Mouse (Mus musculus) C2C12 (cell line): Measurements from ENCODE around the gene Pdzd2. TPM values are rescaled to one million over a fixed set of nuclear protein-coding genes. Genes with fewer than 3 reads are reported as not detected.

Experiments
- H3K27me3 ChIP-seq: one replicate; pipeline ENCODE4 v1.6.1; 2011; ENCODE audit not compliant: control insufficient read depth, insufficient read depth, insufficient read length
- H3K36me3 ChIP-seq: one replicate; pipeline ENCODE4 v1.6.1; 2011; ENCODE audit not compliant: control insufficient read depth, insufficient read depth
- H3K4me3 ChIP-seq: one replicate; pipeline ENCODE4 v1.5.1; 2011; ENCODE audit warnings: mild to moderate bottlenecking, control low read depth; ENCODE audit not compliant: poor library complexity, insufficient read depth, severe bottlenecking
- H3K79me2 ChIP-seq: one replicate; pipeline ENCODE4 v1.6.1; 2011; ENCODE audit not compliant: control insufficient read depth, insufficient read depth
- H3K79me3 ChIP-seq: one replicate; pipeline ENCODE4 v1.6.1; 2011; ENCODE audit warnings: low read depth, control low read depth
- H3ac ChIP-seq: one replicate; pipeline ENCODE3; 2011; ENCODE audit warnings: low read depth; ENCODE audit not compliant: control insufficient read depth, insufficient read length
- CEBPB ChIP-seq: IDR thresholded peaks from one replicate; pipeline ENCODE4 v1.6.1; 2011; ENCODE audit warnings: low read depth, mild to moderate bottlenecking, control low read depth, moderate library complexity
- CTCF ChIP-seq: IDR thresholded peaks from one replicate; pipeline ENCODE4 v1.5.1; 2011; ENCODE audit not compliant: control insufficient read depth, insufficient read depth, insufficient read length
- FOSL1 ChIP-seq: IDR thresholded peaks from one replicate; pipeline ENCODE4 v1.8.0; 2011; ENCODE audit warnings: mild to moderate bottlenecking, low read length; ENCODE audit not compliant: poor library complexity, insufficient read depth, severe bottlenecking
- MAX ChIP-seq: IDR thresholded peaks from one replicate; pipeline ENCODE4 v1.6.1; 2011; ENCODE audit warnings: mild to moderate bottlenecking, control low read depth
- MYOD1 ChIP-seq: IDR thresholded peaks from one replicate; pipeline ENCODE4 v1.6.1; 2011; ENCODE audit warnings: low read depth; ENCODE audit not compliant: control insufficient read depth, insufficient read length
- MYOG ChIP-seq: IDR thresholded peaks from one replicate; pipeline ENCODE4 v1.6.1; 2011; ENCODE audit not compliant: control insufficient read depth, insufficient read length; ENCODE audit errors: extremely low read depth
- USF1 ChIP-seq: IDR thresholded peaks from one replicate; pipeline ENCODE4 v1.6.1; 2011; ENCODE audit warnings: low read depth, mild to moderate bottlenecking, control low read depth, moderate library complexity
- polyA plus RNA-seq: library from polyadenylated mRNA; unstranded; fragments of >200 nt; fragmentation: generic; extraction: Trizol; gene quantifications from one replicate; pipeline ENCODE4 v1.2.1, GENCODE M21; 2012; ENCODE audit warnings: missing spikeins

Pdzd2 gene
- polyA plus RNA-seq, 1 experiment: 0.01 TPM

DNA sequence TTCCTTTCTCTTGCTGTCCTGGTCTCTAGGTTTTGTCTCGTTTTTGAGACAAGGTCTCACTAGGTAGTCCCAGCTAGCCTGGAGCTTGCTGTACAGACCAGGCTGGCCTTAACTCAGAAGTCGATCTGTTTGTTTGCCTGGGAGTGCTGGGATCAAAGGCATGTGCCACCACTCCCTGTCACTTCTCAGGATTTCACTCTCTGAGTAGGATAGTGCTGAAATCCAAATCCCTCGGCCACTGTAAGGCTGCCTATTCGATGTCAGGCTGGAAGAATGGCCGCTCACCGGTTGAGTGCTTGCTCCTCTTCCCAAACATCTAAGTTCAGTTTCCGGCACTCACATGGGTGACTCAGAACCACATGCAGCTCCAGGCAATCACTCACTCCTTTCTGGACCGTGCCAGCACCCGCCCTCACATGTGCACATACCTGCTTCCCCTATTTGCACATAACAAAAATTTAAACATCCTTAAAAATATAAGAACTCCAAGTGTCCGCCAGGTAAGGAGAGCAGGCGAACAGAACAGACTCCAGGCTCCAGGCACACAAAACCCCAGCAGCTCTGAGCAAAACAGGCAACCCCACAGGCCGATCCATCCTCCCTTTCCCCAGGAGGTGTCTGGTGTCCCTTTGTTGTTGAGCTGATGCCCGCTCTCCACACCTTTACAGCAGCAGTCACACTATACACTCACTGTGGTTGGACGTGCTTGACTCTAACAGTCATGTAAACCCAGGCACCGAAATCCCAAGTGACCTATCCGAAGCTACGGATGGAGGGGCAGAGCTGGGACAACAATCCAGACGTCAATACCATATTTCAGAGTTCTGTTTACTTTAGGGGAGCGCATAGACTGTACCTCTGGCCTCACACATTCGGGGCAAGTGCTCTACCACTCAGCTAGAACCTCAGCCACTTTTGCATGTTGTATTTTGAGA is 124.5 kb downstream of the Pdzd2 start:
- Histone ChIP-seq H3K27me3 (peaks cover 6% of the 10 kb centered on the region), H3ac (no peak overlapping the region), H3K36me3 (no peaks in the 10 kb centered on the region), H3K4me3 (no peak overlapping the region), H3K79me2 (no peaks in the 10 kb centered on the region), H3K79me3 (no peaks in the 10 kb centered on the region)
- TF ChIP-seq MAX: no peak
- TF ChIP-seq MYOD1: no peak
- TF ChIP-seq CTCF: no peak
- no peak for TF ChIP-seq FOSL1
- TF ChIP-seq MYOG: no peak
- no peak for TF ChIP-seq USF1
- TF ChIP-seq CEBPB: no peak

DNA sequence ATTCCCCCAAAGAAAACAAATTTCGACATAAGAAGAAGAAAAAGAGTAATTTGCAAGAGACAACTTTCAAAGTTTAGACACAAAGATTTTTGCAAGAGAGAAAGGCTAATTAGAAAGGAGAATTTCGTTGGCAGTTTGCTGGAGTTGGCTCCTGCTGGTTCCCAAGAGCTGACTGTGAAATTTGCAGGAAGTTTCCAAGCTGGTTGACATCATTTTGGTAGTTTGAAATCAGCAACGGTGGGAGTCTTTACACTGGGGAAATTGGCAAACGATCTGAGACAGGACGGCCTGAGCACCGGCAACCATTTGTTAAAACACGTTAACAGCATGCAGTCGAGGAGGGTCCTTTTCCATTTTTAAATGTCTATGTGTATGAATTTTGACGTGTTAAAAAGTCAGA is 125.7 kb downstream of the Pdzd2 start:
- H3K4me3 ChIP-seq: no peak overlapping the region
- no peak for TF ChIP-seq CEBPB
- no peak overlapping the region for H3ac ChIP-seq

DNA sequence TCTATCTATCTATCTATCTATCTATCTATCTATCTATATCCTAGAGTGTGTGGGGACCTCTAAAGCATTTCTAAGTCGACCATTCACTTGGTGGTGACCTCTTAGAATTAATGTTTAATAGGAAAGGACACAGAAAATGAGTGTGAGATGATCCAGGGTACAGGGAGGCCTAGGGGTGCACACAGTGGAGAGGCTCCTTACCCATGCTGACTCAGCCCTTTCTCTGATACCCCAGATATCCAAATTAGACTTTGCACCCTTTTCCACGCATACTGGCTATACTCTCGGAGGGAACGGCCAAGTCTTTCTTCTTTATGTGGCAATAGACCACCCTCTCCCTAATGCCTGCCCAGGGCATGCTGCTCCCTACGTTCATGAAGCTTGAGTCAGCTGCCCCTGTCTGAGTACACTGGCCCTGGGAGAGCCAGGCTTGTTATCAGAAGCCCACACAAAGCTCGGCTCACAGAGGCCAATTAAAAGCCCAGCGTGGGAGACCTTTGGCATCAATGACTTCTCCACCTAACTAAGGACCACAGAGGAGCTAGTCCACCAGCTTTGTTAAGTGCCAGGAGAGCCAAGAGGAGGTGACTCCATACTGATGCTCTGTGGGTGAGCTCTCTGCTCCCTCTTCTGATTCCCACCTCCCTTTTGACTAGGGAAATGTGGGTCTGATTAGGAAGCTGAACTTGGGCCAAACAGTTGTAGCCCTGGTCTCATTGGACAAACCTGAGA is 126.6 kb downstream of the Pdzd2 start:
- H3K79me3 ChIP-seq: no peaks in the 10 kb centered on the region
- no peak for TF ChIP-seq USF1
- no peak for TF ChIP-seq CTCF
- TF ChIP-seq MYOG: no peak
- no peak for TF ChIP-seq FOSL1
- TF ChIP-seq MYOD1: no peak
- no peak for TF ChIP-seq CEBPB
- no peak for TF ChIP-seq MAX

More for the DNA sequence above, 125.7 kb downstream of the Pdzd2 start:
- Histone ChIP-seq H3K27me3 (no peaks in the 10 kb centered on the region), H3K79me3 (no peaks in the 10 kb centered on the region), H3K79me2 (no peaks in the 10 kb centered on the region), H3K36me3 (no peaks in the 10 kb centered on the region)

DNA sequence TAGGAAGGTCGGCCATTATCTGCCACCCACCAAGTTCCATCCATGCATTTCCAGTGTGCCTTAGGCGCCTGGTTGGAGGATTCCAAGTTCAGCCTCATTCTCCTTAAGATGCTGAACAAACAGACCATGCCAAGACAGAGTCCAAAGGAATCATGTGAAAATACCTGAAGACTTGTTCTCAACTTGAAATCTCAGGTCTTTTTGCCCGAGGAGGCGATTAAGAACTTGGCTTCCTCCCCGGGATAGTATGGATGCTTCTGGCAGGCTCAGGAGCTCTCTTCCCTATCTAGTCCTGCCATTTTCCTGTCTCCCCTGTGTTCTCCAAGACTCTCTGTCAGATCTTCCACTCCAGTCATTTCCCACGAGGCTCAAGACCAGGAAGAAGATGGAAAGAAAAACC is 131.6 kb downstream of the Pdzd2 start:
- Histone ChIP-seq H3K27me3 (no peaks in the 10 kb centered on the region), H3K4me3 (no peak overlapping the region), H3K79me2 (no peaks in the 10 kb centered on the region), H3ac (no peak overlapping the region), H3K79me3 (no peaks in the 10 kb centered on the region), H3K36me3 (no peaks in the 10 kb centered on the region)
- TF ChIP-seq CEBPB (no peak), MAX (no peak), MYOG (no peak), CTCF (no peak), USF1 (no peak), MYOD1 (no peak), FOSL1 (no peak)

More for the DNA sequence above, 126.6 kb downstream of the Pdzd2 start:
- no peaks in the 10 kb centered on the region for H3K27me3 ChIP-seq
- no peaks in the 10 kb centered on the region for H3K36me3 ChIP-seq
- no peaks in the 10 kb centered on the region for H3K79me2 ChIP-seq
- no peak overlapping the region for H3K4me3 ChIP-seq
- no peak overlapping the region for H3ac ChIP-seq

DNA sequence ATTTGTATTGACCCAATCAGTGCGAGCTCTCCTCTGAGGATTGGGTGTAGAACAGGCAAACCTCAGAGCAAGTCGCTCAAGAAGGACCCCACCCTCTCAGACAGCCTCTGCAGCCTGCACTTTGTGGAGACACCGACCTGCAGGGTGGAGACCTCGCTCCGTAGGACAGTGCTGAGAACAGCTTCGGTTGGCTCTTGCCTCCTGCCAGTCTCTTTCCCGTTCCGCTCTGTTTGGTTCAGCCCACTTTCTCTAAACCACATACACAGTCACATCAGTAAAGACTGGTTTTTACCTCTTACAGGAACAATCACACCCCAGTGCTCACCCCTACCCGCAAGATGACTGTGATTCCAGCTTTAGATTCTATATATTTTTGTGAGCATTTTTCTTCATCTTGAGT is 133.4 kb downstream of the Pdzd2 start:
- no peaks in the 10 kb centered on the region for H3K27me3 ChIP-seq
- H3K79me2 ChIP-seq: no peaks in the 10 kb centered on the region
- no peak overlapping the region for H3ac ChIP-seq
- no peaks in the 10 kb centered on the region for H3K36me3 ChIP-seq
- no peak overlapping the region for H3K4me3 ChIP-seq
- TF ChIP-seq CEBPB (no peak), FOSL1 (no peak), MAX (no peak), USF1 (no peak), MYOG (no peak), MYOD1 (no peak), CTCF (no peak)
- no peaks in the 10 kb centered on the region for H3K79me3 ChIP-seq
